Mouse (Mus musculus) stomach, embryonic 16.5 days (tissue): ENCODE measurements around the gene Ccdc157. TPM values are rescaled to one million over a fixed set of nuclear protein-coding genes. Genes with fewer than 3 reads are reported as not detected.

Source experiments
- ATAC-seq: fragments of 200-750 bp; cut with Nextera tagmentation; 2 replicates; pipeline ENCODE4 v1.8.0; 2017; ENCODE audit warnings: moderate number of reproducible peaks, moderate TSS enrichment; ENCODE audit not compliant: insufficient read depth, low FRiP score
- H3K27ac ChIP-seq: fragments of 300-500 bp; sonication (generic); 2 replicates; pipeline ENCODE4 v1.5.1; 2014; ENCODE audit warnings: low read length
- H3K27me3 ChIP-seq: fragments of 300-500 bp; sonication (generic); 2 replicates; pipeline ENCODE4 v1.6.1; 2014; ENCODE audit warnings: low read length, control low read depth, mixed read lengths; ENCODE audit not compliant: control insufficient read depth, insufficient read depth
- H3K36me3 ChIP-seq: fragments of 300-500 bp; sonication (generic); 2 replicates; pipeline ENCODE4 v1.6.1; 2014; ENCODE audit warnings: low read length; ENCODE audit not compliant: control insufficient read depth, insufficient read depth
- H3K4me1 ChIP-seq: fragments of 300-500 bp; sonication (generic); 2 replicates; pipeline ENCODE4 v1.6.1; 2014; ENCODE audit warnings: low read length, control low read depth, mixed read lengths; ENCODE audit not compliant: control insufficient read depth, insufficient read depth
- H3K4me2 ChIP-seq: fragments of 300-500 bp; sonication (generic); 2 replicates; pipeline ENCODE4 v1.6.1; 2014; ENCODE audit warnings: low read depth, low read length, mixed read lengths
- H3K4me3 ChIP-seq: fragments of 300-500 bp; sonication (generic); replicated peaks from 2 replicates; pipeline ENCODE4 v1.5.1; 2014; ENCODE audit warnings: mild to moderate bottlenecking, low read length
- H3K9ac ChIP-seq: fragments of 300-500 bp; sonication (generic); 2 replicates; pipeline ENCODE4 v1.6.1; 2014; ENCODE audit warnings: low read length
- H3K9me3 ChIP-seq: fragments of 300-500 bp; sonication (generic); replicated peaks from 2 replicates; pipeline ENCODE4 v1.6.1; 2016; ENCODE audit warnings: low read length, control low read depth; ENCODE audit not compliant: control insufficient read depth
- WGBS: fragments of 180-500 bp; shearing (Covaris S2); extraction: QIAGEN DNeasy Blood & Tissue Kit; methylation state at CpG from one replicate; pipeline ENCODE4 v1.1.7; 2014; 5-methylcytosine and 5-hydroxymethylcytosine counted together
- microRNA-seq: library from miRNA; unstranded; fragments of <30 nt; microRNA quantifications from one replicate; pipeline ENCODE4, GENCODE M21; 2016
- polyA plus RNA-seq: library from polyadenylated mRNA; unstranded; fragments of >200 nt; fragmentation: Nextera tagmentation; extraction: Ambion mirVana; gene quantifications from 2 replicates; pipeline ENCODE4 v1.2.1, GENCODE M21; 2015

Gene Ccdc157
- polyA plus RNA-seq, 1 experiment from 2014 or later, result 5.7 TPM

- ATAC-seq, result no peak
- H3K36me3 ChIP-seq, result peaks cover 10% of the 10 kb centered on the region
- H3K9ac ChIP-seq, result peak overlapping the region; percentile 71
- 8% methylated on average over 23 of the region's 24 CpGs for WGBS
- peak overlapping the region; percentile 88 for H3K27ac ChIP-seq
- H3K4me3 ChIP-seq, result peak overlapping the region; percentile 56
- H3K4me2 ChIP-seq, result peak overlapping the region; percentile 93
- H3K4me1 ChIP-seq, result peaks cover 13% of the 10 kb centered on the region
- H3K27me3 ChIP-seq, result no peaks in the 10 kb centered on the region
- H3K9me3 ChIP-seq, result peaks cover 12% of the 10 kb centered on the region; the same call in 1 of the 2 replicates
Measured at GRCm38 (mm10) chr11:4094378-4095170, 65.5 kb downstream of the Ccdc157 start.

DNA sequence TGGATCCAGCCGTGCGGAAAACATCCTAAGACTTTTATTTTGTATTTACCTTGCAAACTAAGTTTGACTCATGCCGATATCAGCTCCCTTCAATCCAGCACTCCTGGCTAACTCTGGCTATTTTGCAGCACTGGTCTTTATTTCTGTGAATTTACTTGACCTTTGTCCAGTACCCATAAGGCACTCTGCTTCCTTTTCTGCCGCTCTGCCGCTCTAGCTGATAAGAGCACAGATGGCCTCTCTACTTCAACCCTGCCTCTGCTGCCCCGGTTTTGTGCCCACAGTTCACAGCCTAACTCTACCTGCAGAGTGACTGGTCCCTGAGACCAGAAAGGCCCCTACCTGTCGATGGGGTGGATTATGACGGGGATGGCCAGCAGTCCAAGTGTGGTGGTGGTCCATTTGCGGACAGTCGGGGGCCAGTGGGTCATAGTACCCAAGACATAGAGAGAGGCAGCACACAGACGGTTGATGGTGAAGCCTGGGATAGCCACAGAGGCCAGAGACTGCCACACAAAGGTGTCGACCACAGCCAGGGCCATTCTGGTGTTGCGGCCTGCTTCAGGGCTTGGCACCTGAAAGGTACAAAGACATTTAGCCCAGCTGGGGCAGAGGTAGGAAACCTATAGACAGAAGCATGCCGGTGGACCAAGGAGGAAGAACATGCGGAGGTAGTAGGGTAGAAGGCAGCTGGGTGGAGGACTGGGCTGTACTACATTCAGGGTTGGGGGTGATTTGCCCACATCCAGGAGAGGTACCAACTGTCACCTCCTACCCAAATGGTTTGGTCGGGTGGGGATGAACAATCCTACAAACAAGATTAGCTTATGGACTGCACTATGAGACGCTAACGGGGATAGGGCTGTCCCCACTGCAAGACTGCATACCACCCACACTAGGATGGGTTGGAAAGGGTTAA, 66.4 kb downstream of the Ccdc157 start:
- no peak for ATAC-seq
- H3K27me3 ChIP-seq, result no peaks in the 10 kb centered on the region
- peak overlapping the region; percentile 93 for H3K4me2 ChIP-seq
- peaks cover 13% of the 10 kb centered on the region for H3K4me1 ChIP-seq
- H3K9ac ChIP-seq, result peak overlapping the region; percentile 8; the same call in 1 of the 2 replicates
- peak overlapping the region; percentile 56 for H3K4me3 ChIP-seq
- WGBS, result 69% methylated on average over 18 of the region's 18 CpGs
- peak overlapping the region; percentile 88 for H3K27ac ChIP-seq
- H3K9me3 ChIP-seq, result peaks cover 12% of the 10 kb centered on the region; the same call in 1 of the 2 replicates
- H3K36me3 ChIP-seq, result peaks cover 10% of the 10 kb centered on the region

Small RNA genes lying within 50 kb of the gene (microRNA-seq; reads per million reads assigned to microRNA genes)
- 2.0 reads per million, percentile 7 among the genes with 10 or more reads in this experiment for gene Mir3060

Other genes starting within 250 kb of the Ccdc157 start
- 6.4 and 7.9 TPM in 2 replicates for gene Slc35e4, start 245.6 kb downstream of the Ccdc157 start, polyA plus RNA-seq
- 49.9 and 52.4 TPM in 2 replicates for gene Tcn2, start 228.1 kb downstream of the Ccdc157 start, polyA plus RNA-seq
- gene Pes1, start 196.3 kb downstream of the Ccdc157 start, polyA plus RNA-seq, result 73.8 and 79.0 TPM in 2 replicates
- 0.12 and 0.20 TPM in 2 replicates for gene 4930556J24Rik, start 183.5 kb downstream of the Ccdc157 start, polyA plus RNA-seq
- gene Gal3st1, start 176.7 kb downstream of the Ccdc157 start, polyA plus RNA-seq, result 18.1 and 20.7 TPM in 2 replicates
- gene Sec14l4, start 128.8 kb downstream of the Ccdc157 start, polyA plus RNA-seq, result 1.1 and 1.4 TPM in 2 replicates
- 0.15 and 0.49 TPM in 2 replicates for gene Sec14l3, start 95.5 kb downstream of the Ccdc157 start, polyA plus RNA-seq
- gene Mtfp1, start 64.8 kb downstream of the Ccdc157 start, polyA plus RNA-seq, result 17.7 and 19.6 TPM in 2 replicates
- gene Sec14l2, start 36.9 kb downstream of the Ccdc157 start, polyA plus RNA-seq, result 1.8 and 1.9 TPM in 2 replicates
- 21.7 and 25.6 TPM in 2 replicates for gene Rnf215, start 25.1 kb downstream of the Ccdc157 start, polyA plus RNA-seq
- 40.5 and 41.4 TPM in 2 replicates for gene Sf3a1, start 57 bp upstream of the Ccdc157 start, polyA plus RNA-seq
- 36.5 and 36.9 TPM in 2 replicates for gene Tbc1d10a, start 26.5 kb upstream of the Ccdc157 start, polyA plus RNA-seq
- gene Castor1, start 57.9 kb upstream of the Ccdc157 start, polyA plus RNA-seq, result 6.0 and 8.7 TPM in 2 replicates
- 0.14 and 0.32 TPM in 2 replicates for gene Osm, start 76.1 kb upstream of the Ccdc157 start, polyA plus RNA-seq
- gene Lif, start 97.3 kb upstream of the Ccdc157 start, polyA plus RNA-seq, result 1.0 and 1.1 TPM in 2 replicates